Mouse (Mus musculus) retina, postnatal 1 day (tissue): ENCODE data around the gene Tsr2.

Experiments used
- DNase-seq: peaks from one replicate; pipeline ENCODE4 v3.0.0-alpha.2; 2012

Tsr2 gene

GRCm38 (mm10) chrX:151096171-151097058 lies at the start of gene Tsr2:
Tsr2 (minus strand) TSS chrX:151096543.
- DNase-seq, result peak; percentile 89

- peak; percentile 44 for DNase-seq
These were observed 36.4 kb upstream of the Tsr2 start for GRCm38 (mm10) chrX:151132785-151133184.

GRCm38 (mm10) chrX:151130493-151130892 lies 34.1 kb upstream of the Tsr2 start:
- peak; percentile 15 for DNase-seq

- no peak for DNase-seq
These were observed 27.6 kb upstream of the Tsr2 start for GRCm38 (mm10) chrX:151123933-151124332.

- DNase-seq, result peak; percentile 33
These were observed 21.1 kb upstream of the Tsr2 start for GRCm38 (mm10) chrX:151117432-151117831.

GRCm38 (mm10) chrX:151116795-151117194 lies 20.5 kb upstream of the Tsr2 start:
- peak; percentile 59 for DNase-seq

- DNase-seq, result no peak
These were observed 11.1 kb upstream of the Tsr2 start for GRCm38 (mm10) chrX:151107301-151108067.

GRCm38 (mm10) chrX:151087418-151087817 lies 8.9 kb downstream of the Tsr2 start:
- no peak for DNase-seq

GRCm38 (mm10) chrX:151085599-151085998 lies 10.7 kb downstream of the Tsr2 start:
- DNase-seq, result no peak

GRCm38 (mm10) chrX:151076941-151077485 lies 19.3 kb downstream of the Tsr2 start:
- DNase-seq, result no peak

- no peak for DNase-seq
These were observed 20.3 kb downstream of the Tsr2 start for GRCm38 (mm10) chrX:151076007-151076406.

- no peak for DNase-seq
These were observed 28.5 kb downstream of the Tsr2 start for GRCm38 (mm10) chrX:151067876-151068275.

GRCm38 (mm10) chrX:151066071-151066666 lies 30.2 kb downstream of the Tsr2 start:
- DNase-seq, result no peak

GRCm38 (mm10) chrX:151061615-151062299 lies 34.6 kb downstream of the Tsr2 start:
- no peak for DNase-seq

- no peak for DNase-seq
These were observed 37.0 kb downstream of the Tsr2 start for GRCm38 (mm10) chrX:151059346-151059745.

GRCm38 (mm10) chrX:151055559-151055958 lies 40.8 kb downstream of the Tsr2 start:
- peak; percentile 64 for DNase-seq

- no peak for DNase-seq
These were observed 41.9 kb downstream of the Tsr2 start for GRCm38 (mm10) chrX:151054489-151054888.

- DNase-seq, result no peak
These were observed 46.0 kb downstream of the Tsr2 start for GRCm38 (mm10) chrX:151050337-151050736.

- DNase-seq, result no peak
These were observed 46.6 kb downstream of the Tsr2 start for GRCm38 (mm10) chrX:151049661-151050215.

GRCm38 (mm10) chrX:151047431-151048058 lies 48.8 kb downstream of the Tsr2 start:
- DNase-seq, result no peak

- DNase-seq, result peak; percentile 89
These were observed 49.4 kb downstream of the Tsr2 start for GRCm38 (mm10) chrX:151046777-151047430.
